Mouse (Mus musculus) stomach, embryonic 16.5 days (tissue): ENCODE data around the gene Cpm. TPM values are rescaled to one million over a fixed set of nuclear protein-coding genes. Genes with fewer than 3 reads are reported as not detected.

Source experiments
- ATAC-seq: fragments of 200-750 bp; cut with Nextera tagmentation; 2 replicates; pipeline ENCODE4 v1.8.0; 2017; ENCODE audit warnings: moderate number of reproducible peaks, moderate TSS enrichment; ENCODE audit not compliant: insufficient read depth, low FRiP score
- H3K27ac ChIP-seq: fragments of 300-500 bp; sonication (generic); 2 replicates; pipeline ENCODE4 v1.5.1; 2014; ENCODE audit warnings: low read length
- H3K27me3 ChIP-seq: fragments of 300-500 bp; sonication (generic); 2 replicates; pipeline ENCODE4 v1.6.1; 2014; ENCODE audit warnings: low read length, control low read depth, mixed read lengths; ENCODE audit not compliant: control insufficient read depth, insufficient read depth
- H3K36me3 ChIP-seq: fragments of 300-500 bp; sonication (generic); 2 replicates; pipeline ENCODE4 v1.6.1; 2014; ENCODE audit warnings: low read length; ENCODE audit not compliant: control insufficient read depth, insufficient read depth
- H3K4me1 ChIP-seq: fragments of 300-500 bp; sonication (generic); 2 replicates; pipeline ENCODE4 v1.6.1; 2014; ENCODE audit warnings: low read length, control low read depth, mixed read lengths; ENCODE audit not compliant: control insufficient read depth, insufficient read depth
- H3K4me2 ChIP-seq: fragments of 300-500 bp; sonication (generic); 2 replicates; pipeline ENCODE4 v1.6.1; 2014; ENCODE audit warnings: low read depth, low read length, mixed read lengths
- H3K4me3 ChIP-seq: fragments of 300-500 bp; sonication (generic); replicated peaks from 2 replicates; pipeline ENCODE4 v1.5.1; 2014; ENCODE audit warnings: mild to moderate bottlenecking, low read length
- H3K9ac ChIP-seq: fragments of 300-500 bp; sonication (generic); 2 replicates; pipeline ENCODE4 v1.6.1; 2014; ENCODE audit warnings: low read length
- H3K9me3 ChIP-seq: fragments of 300-500 bp; sonication (generic); replicated peaks from 2 replicates; pipeline ENCODE4 v1.6.1; 2016; ENCODE audit warnings: low read length, control low read depth; ENCODE audit not compliant: control insufficient read depth
- WGBS: fragments of 180-500 bp; shearing (Covaris S2); extraction: QIAGEN DNeasy Blood & Tissue Kit; methylation state at CpG from one replicate; pipeline ENCODE4 v1.1.7; 2014; 5-methylcytosine and 5-hydroxymethylcytosine counted together
- polyA plus RNA-seq: library from polyadenylated mRNA; unstranded; fragments of >200 nt; fragmentation: Nextera tagmentation; extraction: Ambion mirVana; gene quantifications from 2 replicates; pipeline ENCODE4 v1.2.1, GENCODE M21; 2015

The Cpm gene
- polyA plus RNA-seq, 1 experiment from 2014 or later: 74.0 TPM

- no peaks in the 10 kb centered on the region for H3K4me1 ChIP-seq
- H3K36me3 ChIP-seq: no peaks in the 10 kb centered on the region
- ATAC-seq: no peak
- H3K9ac ChIP-seq: no peak overlapping the region
- H3K27me3 ChIP-seq: no peaks in the 10 kb centered on the region
- H3K27ac ChIP-seq: no peak overlapping the region
- H3K4me3 ChIP-seq: no peak overlapping the region
- 87% methylated on average over 15 of the region's 15 CpGs for WGBS
- no peak overlapping the region for H3K4me2 ChIP-seq
- H3K9me3 ChIP-seq: no peaks in the 10 kb centered on the region
These were observed 23.7 kb upstream of the Cpm start for GRCm38 (mm10) chr10:117605283-117606243.

DNA sequence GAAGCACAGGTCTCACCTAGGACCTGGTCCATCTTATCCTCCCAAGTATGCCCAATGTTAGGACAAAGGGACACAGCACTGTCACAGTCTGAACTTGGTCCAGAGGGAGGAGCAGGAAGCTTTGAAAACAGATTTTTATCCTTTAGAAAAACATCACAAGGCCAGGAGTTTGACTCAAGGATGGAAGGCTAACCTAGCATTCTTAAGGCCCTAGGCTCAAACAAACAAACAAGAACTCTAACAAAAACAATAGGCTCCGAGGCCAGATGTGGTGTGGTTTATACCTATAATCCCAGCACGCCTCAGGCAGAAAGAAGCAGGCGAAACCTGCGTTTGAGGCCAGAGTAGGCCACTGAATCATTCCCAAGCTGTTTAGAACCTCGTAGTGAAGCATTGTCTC lies 22.9 kb upstream of the Cpm start:
- no peak overlapping the region for H3K9ac ChIP-seq
- H3K27ac ChIP-seq: no peak overlapping the region
- no peaks in the 10 kb centered on the region for H3K36me3 ChIP-seq
- H3K4me1 ChIP-seq: no peaks in the 10 kb centered on the region
- no peak for ATAC-seq
- no peak overlapping the region for H3K4me2 ChIP-seq
- H3K27me3 ChIP-seq: no peaks in the 10 kb centered on the region
- 77% methylated on average over 5 of the region's 5 CpGs for WGBS
- H3K4me3 ChIP-seq: no peak overlapping the region
- H3K9me3 ChIP-seq: no peaks in the 10 kb centered on the region

- ATAC-seq: no peak
- H3K27ac ChIP-seq: no peak overlapping the region
- WGBS: 91% methylated on average over 20 of the region's 20 CpGs
- no peaks in the 10 kb centered on the region for H3K27me3 ChIP-seq
- no peaks in the 10 kb centered on the region for H3K36me3 ChIP-seq
- H3K9ac ChIP-seq: no peak overlapping the region
- H3K4me3 ChIP-seq: no peak overlapping the region
- H3K4me1 ChIP-seq: no peaks in the 10 kb centered on the region
- no peak overlapping the region for H3K4me2 ChIP-seq
- H3K9me3 ChIP-seq: no peaks in the 10 kb centered on the region
These were observed 22.1 kb upstream of the Cpm start for GRCm38 (mm10) chr10:117607051-117607803.

DNA sequence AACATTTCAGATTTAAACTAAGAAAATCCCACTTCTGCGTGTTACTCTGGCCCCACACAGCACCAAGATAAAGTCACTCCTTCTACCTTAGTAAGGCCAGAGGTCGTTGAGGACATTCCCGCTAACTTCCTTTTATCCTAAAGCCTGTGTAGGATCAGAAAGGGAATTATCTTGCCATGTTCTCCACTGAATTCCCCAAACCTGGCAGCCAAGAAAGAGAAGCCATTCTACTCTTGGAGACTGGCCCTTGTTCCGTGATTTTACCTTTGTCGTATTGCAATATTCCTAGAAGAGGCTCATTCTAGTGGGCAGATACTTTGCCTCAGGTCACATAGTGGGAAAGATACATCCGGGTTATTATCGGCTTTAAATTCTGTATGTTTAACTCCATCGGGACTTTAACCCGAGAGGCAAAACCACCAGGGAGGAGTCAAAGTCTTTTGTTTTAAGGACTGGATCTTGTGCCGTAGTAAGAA lies 21.5 kb upstream of the Cpm start:
- H3K4me2 ChIP-seq: no peak overlapping the region
- 88% methylated on average over 10 of the region's 10 CpGs for WGBS
- H3K9ac ChIP-seq: no peak overlapping the region
- ATAC-seq: no peak
- no peaks in the 10 kb centered on the region for H3K36me3 ChIP-seq
- no peak overlapping the region for H3K4me3 ChIP-seq
- H3K9me3 ChIP-seq: no peaks in the 10 kb centered on the region
- no peak overlapping the region for H3K27ac ChIP-seq
- H3K4me1 ChIP-seq: no peaks in the 10 kb centered on the region
- H3K27me3 ChIP-seq: no peaks in the 10 kb centered on the region

DNA sequence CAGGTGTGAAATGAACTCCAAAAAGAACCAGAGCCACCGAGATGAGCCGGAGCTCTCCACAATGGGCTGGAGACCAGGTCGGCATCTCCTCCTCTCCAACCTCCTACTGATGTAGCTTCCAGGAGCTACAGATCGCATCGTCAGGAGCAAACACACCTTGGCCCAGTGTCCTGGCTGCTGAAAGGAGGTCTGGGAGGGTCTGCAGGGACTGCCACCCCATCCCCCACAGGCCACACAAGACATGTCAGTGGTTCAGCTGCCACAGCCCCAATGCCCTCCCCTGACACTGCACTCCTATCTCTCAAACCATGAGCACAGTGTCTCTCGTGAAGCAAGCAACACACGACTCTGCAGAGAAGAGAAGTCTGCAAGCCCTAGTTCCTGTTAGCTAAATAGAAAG lies 20.8 kb upstream of the Cpm start:
- no peaks in the 10 kb centered on the region for H3K36me3 ChIP-seq
- no peak overlapping the region for H3K27ac ChIP-seq
- H3K4me1 ChIP-seq: no peaks in the 10 kb centered on the region
- H3K9ac ChIP-seq: no peak overlapping the region
- 86% methylated on average over 7 of the region's 7 CpGs for WGBS
- no peaks in the 10 kb centered on the region for H3K27me3 ChIP-seq
- no peak for ATAC-seq
- H3K4me3 ChIP-seq: no peak overlapping the region
- no peak overlapping the region for H3K4me2 ChIP-seq
- H3K9me3 ChIP-seq: no peaks in the 10 kb centered on the region

DNA sequence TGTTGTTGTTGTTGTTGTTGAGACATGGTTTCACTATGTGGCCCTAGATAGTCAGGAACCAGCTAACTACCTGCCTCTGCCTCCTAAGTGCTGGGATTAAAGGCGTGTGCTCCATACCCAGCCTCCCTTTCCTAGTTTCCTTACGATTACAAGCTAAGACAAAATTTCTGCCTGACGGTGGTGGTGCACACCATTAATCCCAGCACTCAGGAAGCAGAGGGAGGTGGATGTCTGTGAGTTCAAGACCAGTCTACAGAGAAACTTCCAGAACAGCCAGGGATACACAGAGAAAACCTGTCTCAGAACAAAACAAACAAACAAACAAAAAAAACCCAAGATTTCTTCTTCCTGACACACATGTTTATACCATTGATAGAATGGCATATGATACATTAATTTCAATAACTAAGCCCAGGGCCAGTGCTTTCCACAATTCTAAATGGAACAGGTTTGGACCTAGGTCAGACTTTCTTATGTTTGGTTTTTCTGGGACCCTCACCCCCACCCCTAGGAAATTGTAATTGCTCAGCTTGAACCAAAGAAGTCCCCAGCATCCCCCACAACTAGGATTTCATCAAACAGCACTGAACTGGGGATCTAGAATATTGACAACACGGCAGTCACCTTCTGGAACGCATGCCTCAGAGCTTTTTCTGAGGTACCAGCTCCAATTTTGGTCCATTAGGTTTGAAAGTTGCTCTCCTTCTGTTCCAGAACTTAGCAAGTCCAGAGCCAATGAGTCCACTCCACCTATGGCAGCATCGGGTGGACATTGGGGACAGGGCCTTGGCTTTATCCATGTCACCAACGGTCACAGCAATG lies 20.1 kb upstream of the Cpm start:
- 77% methylated on average over 7 of the region's 7 CpGs for WGBS
- ATAC-seq: no peak
- Histone ChIP-seq H3K27ac (peak overlapping the region; percentile 14; the same call in 1 of the 2 replicates), H3K9me3 (no peaks in the 10 kb centered on the region), H3K9ac (no peak overlapping the region), H3K36me3 (no peaks in the 10 kb centered on the region), H3K27me3 (no peaks in the 10 kb centered on the region), H3K4me3 (no peak overlapping the region), H3K4me2 (no peak overlapping the region), H3K4me1 (no peaks in the 10 kb centered on the region)

- H3K4me1 ChIP-seq: no peaks in the 10 kb centered on the region
- H3K27me3 ChIP-seq: no peaks in the 10 kb centered on the region
- H3K4me3 ChIP-seq: no peak overlapping the region
- peak overlapping the region; percentile 14; the same call in 1 of the 2 replicates for H3K27ac ChIP-seq
- H3K36me3 ChIP-seq: no peaks in the 10 kb centered on the region
- 50% methylated on average over 6 of the region's 6 CpGs for WGBS
- no peaks in the 10 kb centered on the region for H3K9me3 ChIP-seq
- no peak overlapping the region for H3K4me2 ChIP-seq
- H3K9ac ChIP-seq: no peak overlapping the region
- no peak for ATAC-seq
These were observed 19.6 kb upstream of the Cpm start for GRCm38 (mm10) chr10:117609810-117610090.

DNA sequence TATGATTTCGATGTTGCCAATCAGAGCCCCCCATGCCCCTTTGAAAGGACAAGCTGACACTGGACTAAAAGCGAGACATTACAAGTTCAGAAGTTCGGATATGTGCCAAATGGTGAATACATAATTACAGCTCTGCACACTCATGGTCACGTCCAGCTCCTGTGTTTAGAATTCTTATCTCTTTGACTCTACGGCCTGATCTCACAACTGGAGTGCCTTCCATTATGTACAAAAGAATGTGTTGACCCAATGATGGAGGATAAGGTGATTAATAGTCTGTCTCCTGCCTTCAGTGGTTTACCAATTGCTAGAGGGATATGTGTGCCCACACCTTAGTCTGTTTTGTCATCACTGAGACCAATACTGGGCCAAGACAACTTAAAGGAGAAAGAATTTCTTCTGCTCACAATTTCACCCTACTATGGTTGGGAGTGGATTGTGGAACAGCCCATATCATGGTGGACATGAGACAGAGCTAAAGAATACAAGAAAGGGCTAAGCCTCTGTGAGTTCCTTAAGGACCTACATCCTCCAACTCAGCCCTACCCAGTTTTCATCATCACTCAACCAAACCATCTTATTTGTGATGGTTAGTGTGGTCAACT lies 19.0 kb upstream of the Cpm start:
- WGBS: 52% methylated on average over 5 of the region's 5 CpGs
- Histone ChIP-seq H3K9ac (no peak overlapping the region), H3K4me3 (no peak overlapping the region), H3K4me2 (no peak overlapping the region), H3K27me3 (no peaks in the 10 kb centered on the region), H3K36me3 (no peaks in the 10 kb centered on the region), H3K27ac (0 out of 2 replicates have a peak overlapping the region, but pooled peaks have one; percentile 28), H3K4me1 (no peaks in the 10 kb centered on the region), H3K9me3 (no peaks in the 10 kb centered on the region)
- peak; percentile 72 for ATAC-seq
